Mouse (Mus musculus): Measurements from ENCODE around the gene Aasdhppt.
A peak's percentile ranks its signal among the peaks of the same experiment; 100 is the strongest.

The Aasdhppt gene

GRCm38 (mm10) chr9:4309351-4310085 lies at the start of gene Aasdhppt, which contains the start of gene Kbtbd3:
TSS of gene Aasdhppt (minus strand) at chr9:4309471.
TSS of gene Kbtbd3 (plus strand) at chr9:4309833.
- peak; percentile 100 for DNase-seq (ENCODE audit: extremely low read depth, low read depth)

- no peak for DNase-seq (ENCODE audit: extremely low read depth, low read depth)
These were observed 43.9 kb upstream of the Aasdhppt start for GRCm38 (mm10) chr9:4353163-4353562.

- DNase-seq (ENCODE audit: extremely low read depth, low read depth): no peak
These were observed 9.9 kb upstream of the Aasdhppt start for GRCm38 (mm10) chr9:4318939-4319721.

- no peak for DNase-seq (ENCODE audit: extremely low read depth, low read depth)
These were observed 6.5 kb upstream of the Aasdhppt start for GRCm38 (mm10) chr9:4315746-4316145.

GRCm38 (mm10) chr9:4313946-4314345 lies 4.7 kb upstream of the Aasdhppt start:
- no peak for DNase-seq (ENCODE audit: extremely low read depth, low read depth)

- peak; percentile 49 for DNase-seq (ENCODE audit: extremely low read depth, low read depth)
These were observed 1.9 kb upstream of the Aasdhppt start for GRCm38 (mm10) chr9:4311162-4311561.

GRCm38 (mm10) chr9:4310706-4311105 lies 1.4 kb upstream of the Aasdhppt start:
- peak; percentile 87 for DNase-seq (ENCODE audit: extremely low read depth, low read depth)

GRCm38 (mm10) chr9:4308628-4309350 lies 482 bp downstream of the Aasdhppt start:
- DNase-seq (ENCODE audit: extremely low read depth, low read depth): peak; percentile 41

- no peak for DNase-seq (ENCODE audit: extremely low read depth, low read depth)
These were observed 4.4 kb downstream of the Aasdhppt start for GRCm38 (mm10) chr9:4304867-4305266.

DNA sequence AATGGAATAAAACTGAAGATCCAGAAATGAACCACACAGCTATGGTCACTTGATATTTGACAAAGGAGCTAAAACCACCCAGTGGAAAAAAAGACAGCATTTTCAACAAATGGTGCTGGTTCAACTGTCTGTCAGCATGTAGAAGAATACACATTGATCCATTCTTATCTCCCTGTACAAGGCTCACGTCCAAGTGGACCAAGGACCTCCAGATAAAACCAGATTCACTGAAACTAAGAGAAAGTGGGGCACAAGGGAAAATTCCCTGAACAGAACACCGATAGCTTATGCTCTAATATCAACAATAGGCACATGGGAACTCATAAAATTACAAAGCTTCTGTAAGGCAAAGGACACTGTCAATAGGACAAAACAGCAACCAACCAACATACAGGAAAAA lies 8.8 kb downstream of the Aasdhppt start:
- no peak for DNase-seq (ENCODE audit: extremely low read depth, low read depth)

- DNase-seq (ENCODE audit: extremely low read depth, low read depth): no peak
These were observed 25.4 kb downstream of the Aasdhppt start for GRCm38 (mm10) chr9:4283850-4284249.

GRCm38 (mm10) chr9:4266881-4267280 lies 42.4 kb downstream of the Aasdhppt start:
- no peak for DNase-seq (ENCODE audit: extremely low read depth, low read depth)

- no peak for DNase-seq (ENCODE audit: extremely low read depth, low read depth)
These were observed 48.6 kb downstream of the Aasdhppt start for GRCm38 (mm10) chr9:4260746-4261090.

GRCm38 (mm10) chr9:4259841-4260745 lies 49.2 kb downstream of the Aasdhppt start:
- DNase-seq (ENCODE audit: extremely low read depth, low read depth): no peak

- DNase-seq (ENCODE audit: extremely low read depth, low read depth): no peak
These were observed 50.2 kb downstream of the Aasdhppt start for GRCm38 (mm10) chr9:4259074-4259473.

All from MEL-GATA-1-ER (cell line).